Mouse (Mus musculus): ENCODE measurements around the gene Cpxm2.

The Cpxm2 gene

GRCm38 (mm10) chr7:132128687-132129086 is 25.9 kb downstream of the Cpxm2 start:
- DNase-seq: no peak

GRCm38 (mm10) chr7:132124948-132125347 is 29.6 kb downstream of the Cpxm2 start:
- DNase-seq: no peak

- DNase-seq: no peak
Measured at GRCm38 (mm10) chr7:132123211-132123610, 31.3 kb downstream of the Cpxm2 start.

- DNase-seq: no peak
Measured at GRCm38 (mm10) chr7:132119817-132120216, 34.7 kb downstream of the Cpxm2 start.

- DNase-seq: no peak
Measured at GRCm38 (mm10) chr7:132111770-132112169, 42.8 kb downstream of the Cpxm2 start.

GRCm38 (mm10) chr7:132110308-132110707 is 44.2 kb downstream of the Cpxm2 start:
- DNase-seq: no peak

- no peak for DNase-seq
Measured at GRCm38 (mm10) chr7:132106891-132107290, 47.6 kb downstream of the Cpxm2 start.

GRCm38 (mm10) chr7:132105326-132105725 is 49.2 kb downstream of the Cpxm2 start:
- no peak for DNase-seq

- no peak for DNase-seq
Measured at GRCm38 (mm10) chr7:132098441-132098840, 56.1 kb downstream of the Cpxm2 start.

- no peak for DNase-seq
Measured at GRCm38 (mm10) chr7:132094666-132095065, 59.9 kb downstream of the Cpxm2 start.

GRCm38 (mm10) chr7:132091551-132091950 is 63.0 kb downstream of the Cpxm2 start:
- no peak for DNase-seq

- DNase-seq: no peak
Measured at GRCm38 (mm10) chr7:132088606-132089005, 65.9 kb downstream of the Cpxm2 start.

- DNase-seq: no peak
Measured at GRCm38 (mm10) chr7:132088181-132088580, 66.4 kb downstream of the Cpxm2 start.

GRCm38 (mm10) chr7:132075825-132076224 is 78.7 kb downstream of the Cpxm2 start:
- no peak for DNase-seq

- DNase-seq: no peak
Measured at GRCm38 (mm10) chr7:132074503-132074902, 80.0 kb downstream of the Cpxm2 start.

- DNase-seq: no peak
Measured at GRCm38 (mm10) chr7:132070877-132071625, 83.5 kb downstream of the Cpxm2 start.

GRCm38 (mm10) chr7:132067951-132068350 is 86.6 kb downstream of the Cpxm2 start:
- no peak for DNase-seq

- no peak for DNase-seq
Measured at GRCm38 (mm10) chr7:132067511-132067910, 87.0 kb downstream of the Cpxm2 start.

- DNase-seq: no peak
Measured at GRCm38 (mm10) chr7:132060116-132060515, 94.4 kb downstream of the Cpxm2 start.

- DNase-seq: no peak
Measured at GRCm38 (mm10) chr7:132056565-132056964, 98.0 kb downstream of the Cpxm2 start.

- no peak for DNase-seq
Measured at GRCm38 (mm10) chr7:132046662-132047061, 107.9 kb downstream of the Cpxm2 start.

GRCm38 (mm10) chr7:132031940-132032531 is 122.5 kb downstream of the Cpxm2 start:
- no peak for DNase-seq

GRCm38 (mm10) chr7:132026671-132027070 is 127.9 kb downstream of the Cpxm2 start:
- no peak for DNase-seq

GRCm38 (mm10) chr7:132025591-132025990 is 128.9 kb downstream of the Cpxm2 start:
- no peak for DNase-seq

- DNase-seq: no peak
Measured at GRCm38 (mm10) chr7:132015933-132016332, 138.6 kb downstream of the Cpxm2 start.

Data from lung, postnatal 14 days (tissue).